Mouse (Mus musculus) layer of hippocampus, postnatal 36 days (tissue): ENCODE data around the gene Rprd1b. TPM values are rescaled to one million over a fixed set of nuclear protein-coding genes. Genes with fewer than 3 reads are reported as not detected.

Experiments
- DNase-seq, 2 experiments: peaks; one replicate each; pipeline ENCODE4 v3.0.0; 2022
- total RNA-seq, 2 experiments: library from RNA; stranded (reverse); gene quantifications; 2 replicates each; pipeline ENCODE4 v1.2.3; 2021

Rprd1b gene
- total RNA-seq: 10 to 100 TPM; 46.4 to 54.7 TPM

- peak; percentile 95 to 96 for DNase-seq
These were observed at the start of gene Rprd1b, which contains the start of gene Tti1 for GRCm38 (mm10) chr2:158028354-158028863. Gene Rprd1b, plus strand, starts transcription at chr2:158028497. Gene Tti1, minus strand, starts transcription at chr2:158028433.

DNA sequence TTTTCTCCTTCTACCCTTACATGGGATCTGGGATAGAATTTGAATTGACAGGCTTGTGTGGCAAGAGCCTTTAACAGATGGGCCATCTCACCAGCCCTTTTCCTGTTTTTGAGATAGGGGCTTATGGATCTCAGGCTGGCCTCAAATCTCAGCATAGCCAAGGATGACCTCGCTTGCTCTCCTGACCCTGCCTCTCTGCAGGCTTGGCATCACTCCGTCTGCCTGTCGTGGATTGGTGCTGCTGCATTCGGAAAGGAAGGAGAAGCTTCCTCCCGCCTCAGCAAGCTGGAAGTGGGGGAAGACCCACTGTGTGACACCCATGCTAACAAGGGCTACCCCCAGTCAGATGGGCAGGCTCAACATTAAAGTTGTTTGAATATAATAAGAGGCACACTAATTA lies 49.1 kb upstream of the Rprd1b start:
- no peak for DNase-seq

GRCm38 (mm10) chr2:157982727-157983126 lies 45.6 kb upstream of the Rprd1b start:
- DNase-seq: no peak

- DNase-seq: no peak
These were observed 45.0 kb upstream of the Rprd1b start for GRCm38 (mm10) chr2:157983276-157983675.

DNA sequence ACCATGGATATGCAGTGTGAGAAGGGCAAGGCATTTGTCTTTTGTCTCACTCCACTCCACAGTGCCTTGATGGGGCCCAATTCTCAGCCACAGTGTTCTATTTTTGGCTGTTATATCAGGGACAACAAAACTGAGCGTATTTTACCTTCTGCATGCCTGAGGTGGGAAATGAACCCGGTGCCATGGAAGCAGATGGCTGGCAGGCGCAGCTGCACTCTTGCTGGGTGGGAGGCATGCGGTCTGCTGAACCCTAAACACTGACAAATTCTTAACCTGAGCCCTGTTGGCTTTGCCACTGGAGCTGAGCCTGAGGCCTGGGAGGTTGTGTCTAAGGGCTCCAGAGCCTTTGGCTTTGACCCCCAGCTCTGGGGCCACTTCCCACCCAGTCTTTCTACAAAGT lies 42.7 kb upstream of the Rprd1b start:
- peak in 1 of 2 experiments; percentile 32 for DNase-seq

DNA sequence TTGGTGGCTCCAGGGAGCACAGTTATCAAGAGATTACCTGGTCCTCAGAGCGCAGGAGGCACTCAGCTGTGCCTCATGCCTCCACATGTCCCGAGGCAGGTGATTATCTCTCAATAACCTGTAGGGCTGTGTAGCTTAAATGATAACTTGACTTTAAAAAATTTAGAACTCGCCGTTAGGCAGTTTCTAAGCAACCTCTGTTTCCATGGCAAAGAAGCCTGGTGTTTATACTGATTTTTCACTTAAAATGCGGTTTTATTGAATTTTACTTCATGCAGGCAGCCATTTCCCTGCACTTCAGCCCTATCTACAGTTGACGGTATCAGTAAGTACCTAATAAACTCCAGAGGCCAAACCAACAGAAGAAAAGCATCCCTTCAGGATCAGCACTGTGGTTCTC lies 42.1 kb upstream of the Rprd1b start:
- DNase-seq: no peak

DNA sequence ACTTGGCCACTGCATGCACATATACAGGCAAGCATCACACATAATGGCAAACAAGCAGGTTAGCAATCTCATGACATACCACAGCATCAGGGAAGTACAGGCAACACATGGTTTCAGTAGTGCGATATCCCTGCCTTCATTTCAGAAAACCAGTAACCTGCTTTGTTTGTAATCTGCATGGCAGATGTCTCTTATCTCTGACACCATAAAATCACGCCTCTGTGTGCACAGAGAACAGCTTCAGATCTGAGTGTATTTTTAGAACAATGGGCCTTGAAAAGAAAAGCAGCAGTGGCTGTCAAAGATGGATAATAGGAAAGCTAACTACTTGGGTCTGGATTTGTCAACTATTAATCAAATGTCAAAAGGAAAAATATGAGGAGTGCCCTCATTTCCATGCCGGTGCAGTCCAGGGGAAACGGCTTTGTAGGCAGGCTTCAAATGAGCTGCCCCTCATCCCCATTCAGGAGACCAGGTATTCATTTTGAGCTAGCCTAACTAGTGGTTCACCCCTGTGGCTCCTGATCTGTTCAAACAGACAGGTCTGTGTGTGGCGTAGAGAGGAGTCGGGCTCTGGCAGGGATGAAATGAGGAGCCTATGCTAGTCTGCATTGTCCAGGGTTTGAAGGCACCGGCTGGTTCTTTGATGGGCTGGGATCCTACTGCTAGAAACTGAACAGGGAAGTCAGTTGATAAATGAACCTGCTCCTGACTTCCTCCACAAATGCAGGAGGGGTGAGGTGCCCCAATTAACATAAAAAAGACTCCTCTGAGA lies 39.7 kb upstream of the Rprd1b start:
- DNase-seq: no peak

GRCm38 (mm10) chr2:157989946-157990345 lies 38.4 kb upstream of the Rprd1b start:
- no peak for DNase-seq

- DNase-seq: no peak
These were observed 37.3 kb upstream of the Rprd1b start for GRCm38 (mm10) chr2:157991026-157991425.

GRCm38 (mm10) chr2:157992501-157992900 lies 35.8 kb upstream of the Rprd1b start:
- no peak for DNase-seq

DNA sequence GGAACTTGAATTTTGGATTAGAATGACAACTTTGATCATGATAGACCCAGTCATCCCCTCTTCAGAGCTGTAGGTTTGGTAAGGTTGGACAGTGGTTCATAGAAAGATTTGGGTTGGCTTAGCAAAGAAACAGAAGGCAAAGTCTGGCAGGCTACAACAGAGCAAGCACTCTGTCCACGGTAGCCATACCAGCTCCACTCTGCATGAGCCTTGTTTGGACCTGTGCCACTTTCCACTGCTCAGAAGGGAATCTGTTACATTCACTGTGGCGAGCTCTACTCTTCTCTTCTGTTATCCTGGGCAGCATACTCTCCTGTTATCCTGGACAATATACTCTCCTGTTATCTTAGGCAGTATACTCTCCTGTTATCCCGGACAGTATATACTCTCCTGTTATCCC lies 29.5 kb upstream of the Rprd1b start:
- DNase-seq: no peak

DNA sequence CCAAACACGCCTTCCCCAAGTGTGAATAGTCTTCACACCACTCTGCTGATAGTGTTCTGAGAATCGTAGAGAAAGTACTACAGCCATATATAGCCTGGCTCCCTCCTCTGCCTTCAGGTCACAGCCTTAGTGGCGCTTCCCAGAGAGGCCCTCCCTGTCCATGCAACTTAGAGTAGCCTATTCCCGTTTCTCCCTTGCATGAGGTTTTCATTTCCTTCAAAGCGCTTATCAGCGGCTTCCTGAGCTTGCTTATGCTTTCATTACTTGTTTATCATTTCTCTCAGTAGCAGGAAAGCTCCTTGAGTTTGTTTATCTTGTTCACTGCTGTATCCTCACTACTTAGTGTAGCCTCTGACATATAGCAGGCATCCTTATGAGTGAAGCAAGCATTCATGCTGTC lies 23.7 kb upstream of the Rprd1b start:
- no peak for DNase-seq

GRCm38 (mm10) chr2:158005641-158006040 lies 22.7 kb upstream of the Rprd1b start:
- no peak for DNase-seq

DNA sequence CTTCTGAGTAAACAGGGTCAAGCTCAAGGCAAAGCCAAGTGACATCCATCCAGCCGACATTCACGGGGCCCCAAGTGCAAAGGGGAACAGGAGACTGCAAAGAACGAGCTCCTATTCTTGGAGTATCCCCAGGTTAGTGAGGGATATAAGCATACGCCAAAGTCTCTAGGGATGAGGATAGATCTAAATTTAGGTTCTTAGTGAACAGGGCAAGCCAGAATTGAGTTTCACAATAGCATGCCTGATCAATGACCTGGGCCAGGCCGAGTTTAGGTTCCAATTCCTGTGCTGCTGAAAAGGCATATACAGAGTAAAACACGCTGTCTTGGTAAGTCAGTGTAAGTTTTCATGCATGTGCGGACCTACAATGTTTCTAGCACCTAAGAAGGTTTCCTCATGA lies 18.9 kb upstream of the Rprd1b start:
- DNase-seq: no peak

DNA sequence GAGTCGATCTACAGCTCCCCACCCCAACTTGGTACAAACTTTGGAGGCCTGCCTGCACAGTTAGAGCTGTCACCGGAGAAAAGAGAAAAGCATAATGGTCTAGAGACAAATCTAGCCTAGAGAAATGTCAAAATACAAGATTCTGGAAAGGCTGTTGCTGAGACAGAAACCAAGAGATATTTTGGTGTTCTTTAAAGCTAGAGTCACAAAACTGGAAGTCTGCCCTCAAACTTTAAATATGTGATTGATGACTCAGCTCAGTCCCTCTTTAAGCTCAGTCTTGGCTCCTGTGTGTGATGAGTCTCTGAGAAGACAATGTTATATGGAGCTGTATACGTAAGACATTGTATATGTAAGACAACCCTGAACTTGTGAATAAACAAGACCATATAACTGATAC lies 15.7 kb upstream of the Rprd1b start:
- no peak for DNase-seq

DNA sequence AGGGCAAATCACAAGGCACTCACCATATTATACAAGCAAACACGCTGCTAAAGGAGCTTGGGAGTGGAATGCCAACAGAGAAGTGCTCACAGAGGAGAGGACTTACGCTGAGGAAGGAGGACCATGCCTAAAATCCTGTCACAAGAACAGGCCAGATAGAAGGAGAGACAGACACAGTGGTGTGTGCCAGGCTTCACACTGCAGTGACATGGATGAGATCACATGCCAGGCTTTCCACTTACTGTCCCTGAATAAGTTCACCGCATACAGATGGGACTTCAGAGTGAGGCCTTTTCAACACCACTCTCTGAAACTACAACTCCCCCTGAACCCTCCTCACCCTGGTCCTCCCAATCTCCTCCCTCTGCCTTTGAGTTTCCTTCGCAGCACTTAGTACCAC lies 11.0 kb upstream of the Rprd1b start:
- no peak for DNase-seq

DNA sequence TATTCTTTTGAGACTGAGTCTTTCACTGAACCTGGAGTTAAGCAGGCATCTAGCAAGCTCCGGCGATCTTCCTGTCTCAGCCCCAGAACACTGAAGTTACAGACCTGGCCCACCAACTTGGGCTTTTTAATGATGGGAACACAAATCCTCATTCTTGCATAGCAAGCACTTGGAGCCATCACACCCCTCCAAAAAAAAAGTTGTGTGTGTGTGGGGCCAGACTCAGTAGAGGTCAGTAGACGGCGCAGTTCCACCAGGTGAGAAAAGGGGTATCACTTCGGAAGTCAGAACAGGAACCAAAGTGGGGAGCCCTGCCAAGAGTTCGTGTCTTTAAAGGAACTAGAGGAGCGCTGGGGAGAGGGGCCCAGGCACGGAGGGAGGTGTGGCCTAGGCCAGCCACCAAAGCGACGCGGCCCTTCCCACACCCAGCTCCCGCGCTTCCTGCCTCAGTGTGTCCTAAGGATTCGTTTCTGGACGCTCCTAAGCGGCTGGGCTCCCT lies 393 bp upstream of the Rprd1b start:
- DNase-seq: no peak

DNA sequence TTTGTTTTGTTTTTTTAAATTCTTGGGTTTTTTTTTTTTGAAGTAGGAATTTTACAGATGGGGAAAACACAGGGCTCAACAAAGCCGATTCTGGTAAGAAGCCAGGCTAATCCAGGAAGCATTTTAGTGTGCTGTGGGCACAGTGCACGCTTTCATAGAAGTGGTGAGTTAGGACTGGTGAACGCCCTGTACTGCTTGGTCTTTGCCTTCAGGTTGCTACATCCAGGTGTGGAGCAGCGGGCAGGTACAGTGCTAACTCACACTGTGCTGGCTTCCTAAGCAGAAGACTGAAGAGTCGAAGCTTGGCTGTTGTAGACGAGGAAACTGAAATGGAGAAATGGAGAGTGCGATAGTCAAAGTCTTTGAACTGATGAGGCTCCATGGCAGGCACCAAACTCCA lies 1.7 kb downstream of the Rprd1b start:
- DNase-seq: no peak

DNA sequence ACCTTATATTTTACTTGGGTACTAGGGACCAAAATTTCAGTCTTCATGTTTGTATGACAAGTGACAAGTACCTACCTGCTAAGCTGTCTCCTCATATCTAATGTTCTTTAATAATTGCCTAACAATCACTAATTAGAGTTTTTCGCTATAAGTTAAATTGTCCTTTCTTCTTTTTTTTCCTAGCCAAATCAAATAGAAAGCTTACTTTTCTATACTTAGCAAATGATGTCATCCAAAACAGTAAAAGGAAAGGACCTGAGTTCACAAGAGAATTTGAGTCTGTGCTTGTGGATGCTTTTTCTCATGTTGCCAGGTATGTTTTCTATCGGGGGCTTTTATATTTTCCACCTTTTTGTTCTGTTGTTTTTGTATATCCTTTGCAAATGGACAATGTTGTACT lies 7.5 kb downstream of the Rprd1b start:
- DNase-seq: no peak

- no peak for DNase-seq
These were observed 8.1 kb downstream of the Rprd1b start for GRCm38 (mm10) chr2:158036408-158036807.

DNA sequence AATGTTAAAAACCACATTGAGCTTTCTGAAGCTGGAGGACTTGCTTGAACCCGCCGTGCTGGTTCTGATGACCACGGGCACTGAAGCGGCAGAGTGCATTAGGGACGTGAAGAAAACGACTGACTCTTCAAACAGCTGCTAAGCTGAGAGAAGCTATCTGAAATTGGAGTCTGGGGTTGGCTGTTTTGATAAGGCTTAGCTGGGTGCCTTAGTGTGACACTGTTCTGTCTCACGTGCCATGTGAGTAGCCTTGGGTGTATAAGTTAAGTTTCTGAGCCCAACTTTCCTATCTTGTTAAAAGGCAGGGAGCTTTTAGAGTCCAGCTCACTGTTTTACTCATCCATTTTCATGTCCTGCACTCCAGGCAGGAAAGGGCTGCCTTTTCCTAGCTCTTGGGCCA lies 8.7 kb downstream of the Rprd1b start:
- no peak for DNase-seq

- no peak for DNase-seq
These were observed 9.3 kb downstream of the Rprd1b start for GRCm38 (mm10) chr2:158037571-158037970.

DNA sequence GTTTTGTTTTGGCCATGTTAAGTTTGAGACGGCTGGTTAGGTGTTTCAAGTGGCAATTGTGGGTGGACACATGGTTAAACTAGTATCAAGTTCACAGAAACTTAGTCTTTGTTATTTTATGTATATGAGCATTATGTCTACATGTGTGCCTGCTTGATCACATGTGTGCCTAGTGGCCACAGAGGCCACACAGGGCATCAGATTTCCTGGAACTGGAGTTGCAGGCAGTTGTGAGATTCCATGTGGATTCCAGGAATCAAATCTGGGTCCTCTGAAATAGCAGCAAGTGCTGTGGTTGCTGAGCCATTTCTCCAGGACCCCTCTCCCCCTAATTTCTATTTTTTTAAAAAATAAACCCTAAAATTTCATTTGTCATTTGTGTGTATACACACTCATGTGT lies 11.4 kb downstream of the Rprd1b start:
- DNase-seq: no peak

- no peak for DNase-seq
These were observed 12.1 kb downstream of the Rprd1b start for GRCm38 (mm10) chr2:158040396-158040795.
